Mouse (Mus musculus) right cerebral cortex, postnatal 10 days (tissue): ENCODE results near the gene Otud7b.
A peak's percentile ranks its signal among the peaks of the same experiment; 100 is the strongest.
"Not testable (repeated sequence)": the region's sequence is repeated elsewhere in the genome, so short reads cannot be mapped to it uniquely, and the experiment has no call there.

ENCODE experiments used
- DNase-seq, 2 experiments: peaks; one replicate each; pipeline ENCODE4 v3.0.0; 2021; ENCODE audit warnings: low spot score in 2 of 2

The Otud7b gene

GRCm38 (mm10) chr3:96135011-96135410, 30.7 kb downstream of the Otud7b start:
- DNase-seq: no peak

- DNase-seq: peak; percentile 66 to 75
These were observed 43.6 kb downstream of the Otud7b start for GRCm38 (mm10) chr3:96147950-96148349.

GRCm38 (mm10) chr3:96151836-96152235, 47.5 kb downstream of the Otud7b start:
- DNase-seq: no peak

GRCm38 (mm10) chr3:96152611-96153010, 48.3 kb downstream of the Otud7b start:
- no peak for DNase-seq

GRCm38 (mm10) chr3:96155501-96155900, 51.2 kb downstream of the Otud7b start:
- no peak for DNase-seq

GRCm38 (mm10) chr3:96159820-96160219, 55.5 kb downstream of the Otud7b start:
- DNase-seq: no peak

GRCm38 (mm10) chr3:96160222-96160802, 56.0 kb downstream of the Otud7b start:
- DNase-seq: no peak

GRCm38 (mm10) chr3:96160803-96161516, 56.6 kb downstream of the Otud7b start:
- no peak for DNase-seq

- no peak for DNase-seq
These were observed 57.8 kb downstream of the Otud7b start, which contains the start of gene Mtmr11 for GRCm38 (mm10) chr3:96161869-96162840. Mtmr11 (plus strand) TSS chr3:96162004.

- DNase-seq: no peak
These were observed 58.7 kb downstream of the Otud7b start for GRCm38 (mm10) chr3:96163040-96163439.

GRCm38 (mm10) chr3:96168466-96169158, 64.3 kb downstream of the Otud7b start:
- DNase-seq: peak in 1 of 2 experiments; percentile 44

GRCm38 (mm10) chr3:96170276-96170675, 65.9 kb downstream of the Otud7b start:
- no peak for DNase-seq

GRCm38 (mm10) chr3:96170976-96171545, 66.7 kb downstream of the Otud7b start:
- DNase-seq: no peak

- DNase-seq: no peak
These were observed 67.4 kb downstream of the Otud7b start for GRCm38 (mm10) chr3:96171583-96172196.

GRCm38 (mm10) chr3:96172197-96173178, 68.2 kb downstream of the Otud7b start, which contains the start of gene Sf3b4:
Sf3b4 (plus strand) TSS chr3:96172332.
- peak; percentile 89 to 93 for DNase-seq

GRCm38 (mm10) chr3:96173185-96173584, 68.9 kb downstream of the Otud7b start:
- DNase-seq: no peak

GRCm38 (mm10) chr3:96174042-96174441, 69.7 kb downstream of the Otud7b start:
- not testable (repeated sequence) for DNase-seq

- DNase-seq: no peak
These were observed 70.9 kb downstream of the Otud7b start for GRCm38 (mm10) chr3:96175251-96175650.

- DNase-seq: no peak
These were observed 74.1 kb downstream of the Otud7b start for GRCm38 (mm10) chr3:96178427-96178826.
